Mouse (Mus musculus) monocyte, adult 5-6 weeks (primary cell): ENCODE measurements around the gene Znrf2. TPM values are rescaled to one million over a fixed set of nuclear protein-coding genes. Genes with fewer than 3 reads are reported as not detected.

Experiments
- ATAC-seq: fragments of 153-309, 156-312 bp; replicated peaks from 2 replicates; pipeline ENCODE4 v1.8.0; 2017; ENCODE audit warnings: mild to moderate bottlenecking; ENCODE audit not compliant: low TSS enrichment, insufficient number of reproducible peaks, severe bottlenecking, poor library complexity, low FRiP score
- total RNA-seq: library from RNA; stranded (forward); fragments of 200-1000, 200-491, 200-594 nt; gene quantifications from 3 replicates; pipeline ENCODE4 v1.2.3, GENCODE M21; 2017

The Znrf2 gene
- total RNA-seq: 73.5 to 140 TPM (median 84.1 TPM) in 3 replicates

DNA sequence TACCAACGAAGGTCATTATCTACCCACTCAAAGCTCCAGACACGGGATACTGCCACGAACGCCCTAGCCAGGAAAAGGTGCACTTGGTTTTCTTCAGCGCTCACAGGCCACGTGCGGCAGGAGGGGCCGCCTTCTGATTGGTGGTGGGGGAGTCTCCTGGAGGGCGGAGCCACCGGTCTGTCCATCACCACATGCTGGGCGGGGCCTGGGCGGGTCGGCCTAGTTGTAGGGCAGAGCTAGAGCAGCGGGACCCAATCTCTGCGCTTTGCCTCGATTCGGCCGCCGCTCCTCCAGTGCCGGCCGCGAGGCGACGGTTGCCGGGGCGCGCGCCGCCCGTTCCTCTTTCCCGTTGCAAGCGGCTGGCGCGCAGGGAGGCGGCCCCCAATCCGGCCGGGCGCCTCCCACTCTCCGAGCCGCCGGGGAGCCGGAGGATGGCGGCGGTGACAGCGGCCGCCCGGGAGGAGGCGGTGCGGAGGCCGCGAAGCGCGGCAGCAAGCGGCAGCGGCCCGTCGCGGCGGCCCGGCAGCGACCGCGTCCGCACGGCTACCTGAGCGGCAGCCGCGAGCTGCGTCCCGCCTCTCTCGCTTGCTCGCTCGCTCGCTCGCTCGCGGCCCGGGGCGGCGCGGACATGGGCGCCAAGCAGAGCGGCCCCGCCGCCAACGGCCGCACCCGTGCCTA is at the start of gene Znrf2:
Gene Znrf2 (plus strand): TSS at position 529 of the 678 bp plus-strand sequence.
- ATAC-seq: peak; percentile 89

DNA sequence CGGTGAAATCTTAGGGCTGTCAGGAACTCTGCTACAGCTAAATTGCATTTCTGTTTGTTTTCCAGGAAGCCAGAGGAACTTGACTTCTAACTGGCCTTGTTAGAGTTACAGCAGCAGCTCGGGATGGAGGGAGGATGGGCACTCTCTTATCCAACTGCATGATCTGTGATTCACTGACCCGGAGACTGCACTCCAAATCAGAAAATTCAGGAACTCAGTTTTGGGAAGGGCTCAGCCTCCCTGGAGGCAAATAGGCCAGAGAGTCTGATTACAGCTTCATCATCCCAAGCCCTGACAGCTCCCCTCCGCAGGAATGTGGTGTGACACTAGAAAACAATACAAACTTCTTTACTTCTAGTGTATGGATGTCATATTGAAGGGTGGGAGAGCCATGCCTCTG is 49.0 kb upstream of the Znrf2 start:
- no peak for ATAC-seq

DNA sequence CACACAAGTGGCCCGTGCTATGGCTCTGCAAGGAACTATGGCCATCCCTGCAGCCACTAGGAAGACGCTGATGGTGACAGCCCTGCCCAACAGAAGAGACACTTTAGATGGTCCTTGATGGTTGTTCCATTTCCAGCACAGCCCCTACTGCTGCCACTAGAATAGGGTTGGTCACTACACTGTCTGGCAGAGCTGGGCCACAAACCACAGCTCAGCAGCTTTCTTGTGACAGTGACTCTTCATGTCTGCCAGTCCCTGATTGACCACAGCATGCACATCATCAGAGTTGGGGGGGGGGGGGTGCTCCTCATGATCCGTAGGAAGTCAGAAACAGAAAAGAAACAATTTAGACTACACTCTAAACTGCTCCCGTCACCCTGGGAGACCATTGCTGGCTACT is 46.0 kb upstream of the Znrf2 start:
- ATAC-seq: no peak

DNA sequence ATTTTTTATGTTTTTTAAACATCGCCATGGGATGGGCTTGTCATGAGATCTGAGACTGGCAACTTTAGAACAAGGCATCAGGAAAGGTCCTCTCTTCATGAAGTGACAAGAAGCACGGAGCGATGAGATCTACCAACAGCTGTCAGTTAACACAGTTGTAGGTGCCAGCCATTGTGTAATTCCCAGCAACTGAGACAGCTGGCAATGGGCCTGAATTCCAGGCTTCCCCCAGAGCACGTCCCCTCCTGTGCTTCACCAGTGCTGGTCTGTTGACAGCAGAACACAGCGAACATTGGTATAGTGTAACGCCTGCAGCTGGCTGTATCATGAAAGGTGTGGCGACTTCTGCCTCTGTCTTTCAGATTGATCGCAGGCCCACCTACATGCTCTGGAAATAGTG is 45.5 kb upstream of the Znrf2 start:
- no peak for ATAC-seq

DNA sequence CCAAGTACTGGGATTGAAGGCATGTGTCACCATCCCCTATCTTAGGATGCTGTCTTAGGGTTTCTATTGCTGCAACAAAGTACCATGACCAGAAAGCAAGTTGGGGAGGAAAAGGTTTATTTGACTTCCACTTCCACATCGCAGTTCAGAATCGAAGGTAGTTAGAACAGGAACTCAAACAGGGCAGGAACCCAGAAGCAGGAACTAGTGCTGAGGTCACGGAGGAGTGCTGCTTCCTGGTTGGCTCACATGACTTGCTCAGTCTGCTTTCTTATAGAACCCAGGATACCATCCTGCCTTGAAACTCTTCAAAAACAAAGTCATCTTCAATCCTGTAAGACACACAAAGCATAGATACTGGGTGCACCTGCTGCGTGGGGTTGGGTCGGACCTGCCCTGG is 44.6 kb upstream of the Znrf2 start:
- peak; percentile 71; the same call in 1 of the 2 replicates for ATAC-seq

DNA sequence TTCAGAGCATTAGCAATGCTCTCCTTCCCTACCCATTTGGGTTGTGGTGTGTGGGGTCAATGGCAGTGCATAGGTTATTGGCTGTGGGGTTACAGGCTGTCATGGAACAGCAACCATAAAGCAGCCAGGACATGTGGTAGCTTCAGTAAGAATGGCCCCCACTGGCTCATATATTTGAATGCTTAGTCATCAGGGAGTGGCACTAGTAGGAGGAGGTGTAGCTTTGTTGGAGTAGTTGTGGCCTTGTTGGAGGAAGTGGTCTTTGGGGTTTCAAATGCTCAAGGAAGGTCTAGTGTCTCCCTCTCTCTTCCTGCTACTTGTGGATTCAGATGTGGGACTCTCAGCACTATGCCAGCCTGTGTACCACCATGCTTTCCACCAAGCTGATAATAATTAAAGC is 41.0 kb upstream of the Znrf2 start:
- no peak; the same call in 1 of the 2 replicates for ATAC-seq

DNA sequence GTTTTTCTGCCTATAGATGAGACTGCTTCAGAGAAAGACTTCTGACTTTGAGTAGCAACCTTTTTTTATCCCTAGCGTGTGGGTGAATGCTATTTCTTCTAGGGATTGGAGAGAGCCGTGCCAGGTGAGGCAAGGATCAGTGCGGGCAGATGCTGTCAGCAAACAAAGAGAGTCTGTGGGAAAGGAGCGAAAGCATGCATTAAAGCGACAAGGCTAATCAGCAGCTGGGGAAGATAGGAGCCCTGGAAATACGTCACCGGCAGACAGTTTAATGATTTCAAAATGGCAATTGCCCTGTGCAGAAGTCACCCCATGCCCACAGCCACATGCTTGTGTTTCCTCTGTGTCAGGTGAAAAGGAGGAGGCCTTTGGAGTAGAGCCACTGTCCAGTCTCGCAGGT is 39.1 kb upstream of the Znrf2 start:
- ATAC-seq: no peak

DNA sequence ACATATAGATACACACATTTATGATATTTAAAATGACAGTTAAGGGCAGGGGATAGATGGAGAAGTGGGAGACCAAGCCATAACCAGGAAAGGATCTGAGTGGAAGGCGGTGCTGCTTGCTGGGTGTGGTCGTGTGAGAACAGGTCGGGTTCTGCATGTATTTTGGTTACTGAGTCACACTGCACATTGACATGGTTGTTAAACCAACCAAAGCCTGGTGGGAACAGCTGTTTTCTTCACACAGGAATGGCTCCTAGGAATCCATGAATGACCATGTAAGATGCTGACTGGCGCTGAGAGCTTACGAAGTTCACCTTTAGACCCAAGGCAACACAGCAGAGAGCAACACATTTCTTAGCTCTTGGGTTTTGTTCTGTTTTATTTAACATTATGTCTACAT is 36.7 kb upstream of the Znrf2 start:
- no peak for ATAC-seq

DNA sequence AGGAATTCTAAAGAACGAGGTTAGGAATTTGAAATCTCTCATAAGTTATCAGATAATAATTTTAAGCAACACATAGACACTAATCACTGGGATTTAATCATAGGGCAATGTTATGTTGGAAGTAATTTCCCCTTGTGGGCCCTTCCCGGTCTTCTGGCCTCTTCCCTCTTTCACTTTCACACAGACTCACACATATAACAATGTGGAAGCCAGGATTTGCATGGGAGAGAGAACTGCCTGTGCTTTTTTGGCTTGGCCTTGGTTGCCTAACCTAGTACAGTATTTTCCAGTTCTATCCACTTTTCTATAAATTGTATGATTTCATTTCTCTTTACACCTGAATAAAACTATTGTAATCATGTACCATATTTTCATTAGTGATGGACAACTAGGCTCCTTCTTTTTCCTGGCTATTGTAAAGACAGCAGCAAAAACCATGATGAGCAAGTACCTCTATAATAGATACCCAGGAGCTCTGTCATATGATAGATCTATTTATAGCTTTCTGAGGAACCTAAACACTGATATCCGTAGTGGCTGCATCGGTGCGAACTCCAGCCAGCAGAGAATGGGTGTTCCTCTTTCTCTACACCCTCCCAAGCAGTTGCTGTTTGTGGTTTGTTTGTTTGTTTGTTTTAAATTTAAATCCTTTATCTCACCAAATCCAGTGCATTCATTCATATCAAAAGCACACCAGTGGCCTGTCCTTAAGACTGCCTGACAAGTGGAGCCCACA is 36.0 kb upstream of the Znrf2 start:
- ATAC-seq: no peak; the same call in 1 of the 2 replicates

DNA sequence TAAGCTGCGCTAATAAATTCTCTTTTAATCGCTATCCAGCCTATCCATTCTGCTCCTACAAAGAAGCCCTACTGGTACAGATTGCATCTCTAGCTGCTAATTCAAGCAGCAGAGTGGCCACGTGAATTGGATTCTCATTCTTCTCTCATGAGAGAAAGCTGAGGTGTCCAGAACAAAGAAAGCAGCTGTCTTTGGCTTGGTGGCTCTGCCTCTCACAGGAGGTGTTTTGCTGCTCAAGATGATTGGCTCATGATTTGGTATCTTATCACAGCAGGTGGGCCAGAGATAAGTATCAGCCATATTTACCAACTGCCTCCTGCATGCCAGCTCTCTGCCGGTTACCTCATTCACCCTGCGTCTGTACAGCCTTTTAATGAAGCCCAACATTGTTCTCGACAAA is 34.8 kb upstream of the Znrf2 start:
- ATAC-seq: no peak

DNA sequence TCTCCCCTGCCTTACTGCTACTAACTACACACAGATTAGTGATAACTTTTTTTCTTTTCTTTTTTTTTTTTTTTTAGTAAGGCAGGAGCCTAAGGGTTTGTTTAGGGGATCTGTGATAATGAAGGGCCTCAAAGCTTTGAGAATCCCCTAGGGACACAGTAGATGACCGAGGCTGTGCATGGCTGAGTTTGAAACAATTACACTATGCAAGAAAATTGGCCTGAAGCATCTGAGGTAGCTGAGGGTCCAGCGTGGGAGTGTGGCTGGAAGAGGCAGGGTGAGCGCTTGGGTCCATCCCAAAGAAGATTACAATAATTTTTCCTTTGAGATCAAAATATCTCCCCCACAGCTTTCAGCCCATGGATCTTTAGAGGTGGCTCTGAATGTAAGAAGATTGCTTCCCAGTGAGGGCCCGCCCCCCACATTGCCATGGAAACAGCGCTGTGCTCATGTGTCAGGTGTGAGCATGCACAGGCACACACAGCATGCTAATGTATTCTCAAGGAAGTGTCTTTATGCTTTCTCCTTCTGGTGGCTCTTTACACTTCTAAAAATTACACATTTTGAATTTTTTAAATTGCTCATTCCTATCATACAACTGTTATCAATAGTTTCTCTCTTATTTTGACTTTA is 31.5 kb upstream of the Znrf2 start:
- no peak for ATAC-seq

DNA sequence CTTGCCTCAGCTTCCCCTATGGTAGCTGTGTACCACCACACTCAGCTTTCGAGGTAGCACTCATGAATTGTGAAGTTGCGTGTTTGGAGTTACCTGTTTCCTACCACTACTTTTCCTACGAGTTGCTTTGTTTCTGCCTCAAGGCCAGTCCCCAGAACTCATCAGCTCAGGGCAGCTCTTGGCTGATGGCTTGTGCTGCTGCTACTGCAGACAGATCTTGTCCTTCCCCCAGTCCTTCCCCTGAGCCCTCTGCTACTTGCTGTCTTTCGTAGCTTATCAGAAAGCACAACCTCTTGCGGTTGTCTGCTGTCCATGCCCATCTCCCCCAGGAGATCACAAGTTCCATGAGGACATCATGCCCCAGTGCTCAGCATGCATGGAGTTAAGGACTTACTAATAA is 29.9 kb upstream of the Znrf2 start:
- no peak for ATAC-seq

DNA sequence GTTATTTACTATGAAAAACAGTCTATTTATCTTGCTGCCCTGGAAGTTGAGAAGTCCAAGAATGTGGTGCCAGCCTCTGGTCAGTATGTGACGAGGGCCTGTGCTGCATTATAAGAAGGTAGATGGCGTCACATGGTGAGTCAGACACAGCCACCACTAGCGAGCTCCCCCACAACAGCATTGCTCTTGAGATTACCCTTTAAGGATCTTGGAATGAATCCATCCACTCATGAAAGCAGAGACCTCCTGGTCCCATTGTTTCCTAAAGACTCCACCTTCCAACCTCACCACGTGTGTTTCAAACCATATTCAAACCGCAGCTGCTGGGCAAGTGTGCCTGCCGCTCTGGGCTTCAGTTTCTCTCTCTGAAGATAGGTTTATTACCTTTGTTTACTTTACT is 28.2 kb upstream of the Znrf2 start:
- no peak for ATAC-seq

DNA sequence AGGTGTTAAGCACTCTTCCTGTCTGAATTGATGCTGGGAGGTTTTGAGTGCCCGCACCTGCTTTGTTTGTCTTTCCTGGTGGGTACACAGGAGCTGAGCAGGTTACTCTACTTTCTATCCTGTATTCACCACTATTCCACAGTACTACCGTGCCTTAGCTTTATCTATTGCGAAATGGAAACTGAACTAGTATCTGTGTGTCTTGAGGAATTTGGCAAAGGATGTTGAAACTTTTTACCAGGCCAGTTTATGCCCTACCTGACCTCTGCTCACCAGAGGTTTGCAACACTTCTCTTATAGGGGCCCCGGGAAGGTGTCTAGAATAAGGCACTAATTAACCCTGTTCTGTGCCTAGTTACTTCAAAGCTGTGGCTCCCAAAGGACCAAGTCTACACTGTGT is 27.6 kb upstream of the Znrf2 start:
- ATAC-seq: no peak

DNA sequence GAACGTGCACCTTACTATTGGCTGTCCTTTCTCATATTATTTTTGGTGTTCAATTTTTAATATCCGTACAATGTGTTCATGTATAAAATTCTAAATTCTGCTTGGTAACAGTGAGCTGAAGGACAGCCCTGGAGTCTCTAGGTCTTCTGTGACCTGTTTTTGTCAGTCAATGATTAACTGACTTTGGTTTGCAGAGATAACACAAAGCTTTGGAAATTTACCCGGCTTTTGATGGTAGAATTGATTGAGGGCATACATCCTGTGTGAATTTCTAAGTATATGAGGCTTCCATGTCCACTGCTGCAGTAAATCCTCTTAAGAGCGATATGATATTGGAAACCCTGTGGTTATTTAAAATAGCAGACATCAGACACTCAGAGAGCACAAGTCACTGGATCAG is 26.6 kb upstream of the Znrf2 start:
- no peak for ATAC-seq

DNA sequence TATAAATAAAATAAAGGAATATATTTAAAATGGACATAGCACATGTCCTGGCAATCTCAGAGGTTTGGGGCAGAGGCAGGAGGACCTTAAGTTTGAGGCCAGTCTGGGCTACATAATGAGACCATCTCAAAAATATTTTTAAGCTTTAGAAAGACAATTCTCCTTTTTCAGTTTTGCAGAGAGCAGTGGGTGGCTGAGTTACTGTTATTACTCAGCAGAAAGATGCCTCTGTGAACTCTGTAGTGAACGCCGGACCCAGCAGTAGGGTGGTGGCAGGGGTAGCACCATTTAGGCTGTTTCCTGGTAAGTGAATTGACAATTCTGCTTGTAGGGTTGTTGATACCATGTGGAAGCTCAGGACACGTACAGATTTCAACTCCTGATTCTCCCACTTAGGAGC is 22.9 kb upstream of the Znrf2 start:
- no peak for ATAC-seq

DNA sequence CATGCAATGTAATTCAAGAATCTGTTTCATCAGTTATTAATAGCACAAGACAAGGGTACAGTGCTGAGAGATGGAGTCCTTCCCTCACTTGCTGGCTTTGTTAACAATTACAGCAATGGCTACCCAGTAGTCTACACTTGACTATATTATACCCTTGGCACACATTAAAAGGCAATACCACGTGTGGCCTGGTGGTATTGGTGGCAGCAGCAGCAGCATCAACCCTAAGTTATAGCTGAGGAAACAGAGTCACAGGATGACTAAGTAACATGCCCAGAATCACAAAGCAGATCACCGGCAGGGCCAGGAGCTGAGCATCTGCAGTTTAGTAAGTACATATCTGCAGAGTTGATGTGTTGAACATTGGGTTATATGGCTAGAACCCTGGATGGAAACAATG is 22.3 kb upstream of the Znrf2 start:
- no peak for ATAC-seq

DNA sequence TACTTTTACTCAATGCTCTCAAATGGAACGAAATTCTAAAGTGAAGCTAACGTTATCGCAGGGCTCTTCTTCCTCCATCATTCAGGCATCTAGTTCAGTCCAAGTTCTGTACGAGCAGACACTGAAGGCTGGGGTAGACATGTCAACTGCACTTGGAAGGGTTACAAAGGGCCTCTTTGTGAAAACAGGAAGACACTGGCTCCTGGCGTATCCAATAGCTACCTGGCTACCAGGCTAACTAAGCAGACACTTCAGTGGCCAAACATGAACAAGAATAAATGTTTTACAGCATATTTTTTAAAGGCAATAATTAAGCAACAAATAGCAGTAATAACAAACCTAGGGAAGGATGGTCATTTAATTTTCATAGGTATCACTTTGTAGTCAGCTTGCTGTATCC is 21.7 kb upstream of the Znrf2 start:
- ATAC-seq: no peak

DNA sequence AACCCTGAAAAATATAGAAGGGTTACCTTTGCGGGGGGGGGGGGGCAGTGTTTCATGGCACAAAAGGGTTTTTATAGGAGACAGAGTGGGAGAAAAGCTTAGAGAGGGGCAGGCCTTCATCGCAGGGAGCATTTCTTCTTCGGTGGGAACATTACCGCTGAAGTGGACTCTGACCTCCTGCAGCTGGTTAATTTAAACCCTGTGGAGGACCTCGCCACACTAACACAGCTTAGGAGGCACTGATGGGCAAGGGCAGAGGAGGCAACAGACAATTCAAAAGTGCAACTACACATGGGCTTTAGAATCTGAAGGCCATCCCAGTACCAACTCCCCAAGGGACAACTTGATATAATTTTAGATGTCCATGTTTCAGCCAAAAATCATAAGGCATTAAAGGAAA is 20.7 kb upstream of the Znrf2 start:
- ATAC-seq: no peak

DNA sequence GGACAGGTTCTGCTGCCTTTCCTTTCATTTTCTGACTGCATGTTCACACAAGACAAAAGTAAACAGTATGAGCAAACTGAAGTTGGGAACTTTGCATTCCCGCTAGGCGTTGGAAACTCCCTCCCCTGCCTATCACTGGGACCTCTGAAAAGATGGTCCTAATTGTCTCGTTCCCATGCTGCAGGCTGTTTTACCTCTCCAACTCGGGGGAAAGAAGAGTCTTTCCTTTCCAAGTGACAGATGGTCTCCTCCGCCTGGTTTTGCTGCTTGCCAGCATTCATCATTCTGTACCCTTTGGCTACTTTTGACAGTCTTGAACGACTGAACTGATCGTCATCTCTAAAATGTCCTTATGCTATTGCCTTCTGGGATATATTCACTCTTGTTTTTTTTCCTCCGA is 14.4 kb upstream of the Znrf2 start:
- ATAC-seq: no peak
